Mouse (Mus musculus) lung, postnatal 10 days (tissue): ENCODE results near the gene Acot12.

Source experiments
- DNase-seq: peaks from one replicate; pipeline ENCODE4 v3.0.0; 2021

The Acot12 gene

GRCm38 (mm10) chr13:91827876-91828275 lies 86.6 kb downstream of the Acot12 start:
- DNase-seq, result no peak
